Mouse (Mus musculus) spleen, adult 2 months (tissue): ENCODE measurements around the gene Pom121l2. TPM values are rescaled to one million over a fixed set of nuclear protein-coding genes. Genes with fewer than 3 reads are reported as not detected.

ENCODE experiments used
- DNase-seq, 2 experiments: peaks; one replicate each; pipeline versions ENCODE4 v3.0.0 to v3.0.0-alpha.2; 2012 to 2021; ENCODE audit warnings: low spot score in 2 of 2, low read depth in 1 of 2
- H3K27ac ChIP-seq: fragments of 200-500 bp; 2 replicates; pipeline ENCODE4 v1.5.1; 2012; ENCODE audit warnings: low read length, inconsistent platforms; ENCODE audit not compliant: insufficient read depth
- H3K27me3 ChIP-seq: fragments of 200-500 bp; 2 replicates; pipeline ENCODE4 v1.6.1; 2012; ENCODE audit warnings: mild to moderate bottlenecking, moderate library complexity, low read length, inconsistent platforms; ENCODE audit not compliant: control insufficient read depth, insufficient read depth
- H3K36me3 ChIP-seq: fragments of 200-500 bp; 2 replicates; pipeline ENCODE4 v1.6.1; 2012; ENCODE audit warnings: mild to moderate bottlenecking, low read length, inconsistent platforms; ENCODE audit not compliant: control insufficient read depth, insufficient read depth
- H3K4me1 ChIP-seq: fragments of 200-500 bp; 2 replicates; pipeline ENCODE4 v1.6.1; 2011; ENCODE audit warnings: inconsistent platforms; ENCODE audit not compliant: control insufficient read depth, insufficient read depth, insufficient read length
- H3K4me3 ChIP-seq: fragments of 200-500 bp; 2 replicates; pipeline ENCODE4 v1.5.1; 2011; ENCODE audit warnings: mild to moderate bottlenecking, inconsistent platforms; ENCODE audit not compliant: insufficient read depth, insufficient read length; ENCODE audit errors: extremely low read depth
- CTCF ChIP-seq: fragments of 200-500 bp; IDR thresholded peaks from 2 replicates; pipeline ENCODE4 v1.5.1; 2011; ENCODE audit warnings: mild to moderate bottlenecking, inconsistent platforms; ENCODE audit not compliant: insufficient read depth, insufficient read length, insufficient replicate concordance; ENCODE audit errors: extremely low read depth
- POLR2A ChIP-seq: fragments of 200-500 bp; IDR thresholded peaks from 2 replicates; pipeline ENCODE4 v1.6.1; 2011; ENCODE audit warnings: low read depth, low read length, inconsistent platforms
- WGBS: fragments of 180-500 bp; shearing (Covaris S2); methylation state at CpG from one replicate; pipeline ENCODE4 v1.1.7; 2018; 5-methylcytosine and 5-hydroxymethylcytosine counted together
- polyA plus RNA-seq: library from polyadenylated mRNA; depleted of rRNA; stranded (reverse); fragments of >200 nt; gene quantifications from 2 replicates; pipeline ENCODE4 v1.2.3, GENCODE M21; 2012

Pom121l2 gene
- polyA plus RNA-seq, 1 experiment, result not detected

DNA sequence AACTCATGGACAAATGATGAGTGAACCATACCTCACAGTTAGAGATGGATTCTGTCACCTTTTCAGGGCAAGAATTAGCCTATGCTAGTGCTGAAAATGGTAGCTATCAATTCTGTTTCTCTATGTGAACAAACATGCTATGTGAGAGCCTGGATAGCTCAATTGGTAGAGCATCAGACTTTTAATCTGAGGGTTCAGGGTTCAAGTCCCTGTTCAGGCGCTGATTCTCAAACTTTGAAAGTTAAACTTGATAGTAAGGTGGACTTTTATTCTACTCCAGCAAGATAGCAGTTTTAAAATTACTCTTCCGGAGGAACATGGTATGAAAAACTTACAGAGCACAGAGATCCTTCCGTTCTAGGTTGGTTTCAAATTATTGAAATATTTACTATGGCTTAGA, 9.4 kb upstream of the Pom121l2 start:
- no peak for TF ChIP-seq CTCF
- TF ChIP-seq POLR2A, result no peak
- no peak for DNase-seq
- Histone ChIP-seq H3K36me3 (no peaks in the 10 kb centered on the region), H3K27me3 (no peaks in the 10 kb centered on the region), H3K27ac (no peak overlapping the region), H3K4me3 (no peak overlapping the region), H3K4me1 (no peaks in the 10 kb centered on the region)
- 77% methylated on average over 3 of the region's 3 CpGs for WGBS

DNA sequence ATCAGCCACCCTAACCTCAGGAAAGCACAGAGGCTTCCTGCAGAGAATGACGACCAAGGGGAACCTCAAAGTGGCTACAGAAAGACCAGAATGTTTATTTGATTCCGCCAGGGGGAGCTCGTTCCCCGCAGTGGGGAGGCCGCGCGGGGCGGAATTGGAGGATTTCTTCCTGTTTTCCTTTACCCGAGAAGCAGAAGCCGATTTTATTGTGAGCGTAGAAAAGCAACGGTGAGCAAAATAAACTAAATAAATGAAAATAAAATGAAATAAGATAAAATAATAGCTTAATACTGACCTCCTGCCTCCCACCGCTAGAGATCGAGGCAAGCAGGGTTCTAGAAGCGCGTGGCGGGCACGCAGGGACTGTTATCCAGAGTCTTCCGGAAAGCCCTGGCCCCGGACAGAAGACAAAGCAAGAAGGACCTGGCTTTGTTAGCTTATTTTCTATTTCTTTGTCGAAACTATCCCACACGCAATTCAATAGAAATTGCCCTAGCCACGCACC, 6.7 kb upstream of the Pom121l2 start:
- peak overlapping the region; percentile 66 for H3K4me3 ChIP-seq
- DNase-seq, result peak; percentile 82 to 84
- H3K36me3 ChIP-seq, result no peaks in the 10 kb centered on the region
- 0 out of 2 replicates have a peak, but pooled peaks cover 3% of the 10 kb centered on the region for H3K4me1 ChIP-seq
- no peaks in the 10 kb centered on the region; the same call in 1 of the 2 replicates for H3K27me3 ChIP-seq
- TF ChIP-seq CTCF (peak; percentile 86), POLR2A (no peak)
- H3K27ac ChIP-seq, result peak overlapping the region; percentile 92
- WGBS, result under 1% methylated on average over 23 of the region's 23 CpGs

- Histone ChIP-seq H3K36me3 (no peaks in the 10 kb centered on the region), H3K27ac (peak overlapping the region; percentile 92), H3K27me3 (no peaks in the 10 kb centered on the region; the same call in 1 of the 2 replicates), H3K4me3 (peak overlapping the region; percentile 66), H3K4me1 (0 out of 2 replicates have a peak, but pooled peaks cover 3% of the 10 kb centered on the region)
- no peak for TF ChIP-seq CTCF
- no peak for TF ChIP-seq POLR2A
- WGBS, result 5% methylated on average over 20 of the region's 20 CpGs
- DNase-seq, result peak; percentile 67 to 82
Observed at GRCm38 (mm10) chr13:21974726-21975473, 6.1 kb upstream of the Pom121l2 start.

- no peak overlapping the region for H3K27ac ChIP-seq
- TF ChIP-seq CTCF, result no peak
- no peak for TF ChIP-seq POLR2A
- peaks cover 11% of the 10 kb centered on the region for H3K4me1 ChIP-seq
- H3K27me3 ChIP-seq, result peaks cover 6% of the 10 kb centered on the region
- WGBS, result 47% methylated on average over 17 of the region's 17 CpGs
- H3K4me3 ChIP-seq, result peak overlapping the region; percentile 48; the same call in 1 of the 2 replicates
- H3K36me3 ChIP-seq, result no peaks in the 10 kb centered on the region
- DNase-seq, result no peak
Observed at GRCm38 (mm10) chr13:21981803-21982193, 804 bp downstream of the Pom121l2 start.

- DNase-seq, result no peak
- no peak for TF ChIP-seq POLR2A
- peaks cover 6% of the 10 kb centered on the region for H3K27me3 ChIP-seq
- H3K4me1 ChIP-seq, result peaks cover 8% of the 10 kb centered on the region
- H3K4me3 ChIP-seq, result no peak overlapping the region
- H3K36me3 ChIP-seq, result no peaks in the 10 kb centered on the region
- no peak overlapping the region for H3K27ac ChIP-seq
- 71% methylated on average over 2 of the region's 2 CpGs for WGBS
Observed at GRCm38 (mm10) chr13:21984486-21984885, 3.5 kb downstream of the Pom121l2 start.

GRCm38 (mm10) chr13:21992550-21992949, 11.6 kb downstream of the Pom121l2 start:
- no peak for DNase-seq
- WGBS, result 90% methylated on average over 5 of the region's 5 CpGs
- Histone ChIP-seq H3K4me3 (no peak overlapping the region), H3K36me3 (no peaks in the 10 kb centered on the region), H3K27me3 (peaks cover 12% of the 10 kb centered on the region), H3K4me1 (peaks cover 4% of the 10 kb centered on the region; the same call in 1 of the 2 replicates), H3K27ac (no peak overlapping the region)
- TF ChIP-seq POLR2A (no peak), CTCF (no peak)
